Mouse (Mus musculus) c-Kit-positive CD71-positive TER-119-positive erythroid progenitor cells, embryonic 14.5 days (primary cell): ENCODE measurements around the gene Gm3336.

ENCODE experiments used
- DNase-seq: peaks from one replicate; pipeline ENCODE4 v3.0.0-alpha.2; 2013; ENCODE audit warnings: low spot score

Gm3336 gene

DNA sequence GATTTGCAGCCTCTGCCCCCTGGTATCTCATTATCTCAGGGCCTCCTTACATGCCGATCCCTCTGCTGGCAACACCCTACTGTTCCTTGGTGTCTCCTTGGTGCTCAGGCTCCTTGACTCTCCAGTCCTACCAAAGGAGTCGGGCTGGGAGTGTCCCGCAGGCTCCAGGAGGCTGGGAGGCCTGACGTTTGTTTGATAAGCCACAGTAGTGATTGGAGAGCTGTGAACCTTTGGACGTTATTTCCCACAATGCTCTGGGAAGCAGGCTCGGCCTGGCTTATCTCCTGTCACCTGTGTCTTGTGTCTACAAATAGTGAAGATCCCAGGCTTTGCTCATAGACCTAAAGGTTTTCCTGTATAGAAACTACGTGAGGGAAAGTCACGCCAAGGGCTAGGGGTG is 45.7 kb downstream of the Gm3336 start:
- DNase-seq: peak; percentile 79

DNA sequence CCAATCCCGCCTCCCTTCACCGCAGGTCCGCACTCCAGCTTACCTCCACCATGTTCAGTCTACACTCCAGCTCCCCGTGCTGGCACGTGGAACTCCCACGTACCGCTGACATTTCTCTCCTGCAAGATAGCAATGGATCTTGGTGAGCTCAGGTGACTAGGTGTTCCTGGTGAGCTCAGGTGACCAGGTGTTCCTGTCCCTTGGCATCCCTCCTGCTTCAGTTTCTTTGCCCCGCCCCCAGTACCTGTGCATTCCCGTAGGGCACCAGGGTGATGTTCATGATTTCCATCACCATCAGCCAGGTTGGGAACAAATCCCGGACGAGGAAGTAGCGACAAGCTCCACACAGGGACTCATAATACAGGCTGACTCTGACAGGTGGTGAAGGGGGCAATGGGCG is 46.3 kb downstream of the Gm3336 start:
- DNase-seq: no peak

DNA sequence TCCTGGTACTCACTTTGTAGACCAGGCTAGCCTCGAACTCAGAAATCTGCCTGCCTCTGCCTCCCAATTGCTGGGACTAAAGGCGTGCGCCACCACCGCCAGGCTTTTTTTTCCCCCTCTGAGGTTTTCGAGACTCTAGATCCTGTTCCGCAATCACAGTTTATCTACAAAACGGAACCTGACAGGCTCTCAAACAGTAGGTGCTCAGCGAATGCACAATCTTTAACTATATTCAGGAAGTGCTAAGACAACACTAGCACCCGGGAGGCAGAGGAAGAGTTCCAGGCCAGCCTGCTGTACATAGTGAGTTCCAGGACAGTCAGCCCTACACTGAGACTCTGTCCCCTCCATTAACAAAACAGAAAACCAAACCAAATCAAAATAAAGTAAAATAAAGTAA is 47.0 kb downstream of the Gm3336 start:
- no peak for DNase-seq

DNA sequence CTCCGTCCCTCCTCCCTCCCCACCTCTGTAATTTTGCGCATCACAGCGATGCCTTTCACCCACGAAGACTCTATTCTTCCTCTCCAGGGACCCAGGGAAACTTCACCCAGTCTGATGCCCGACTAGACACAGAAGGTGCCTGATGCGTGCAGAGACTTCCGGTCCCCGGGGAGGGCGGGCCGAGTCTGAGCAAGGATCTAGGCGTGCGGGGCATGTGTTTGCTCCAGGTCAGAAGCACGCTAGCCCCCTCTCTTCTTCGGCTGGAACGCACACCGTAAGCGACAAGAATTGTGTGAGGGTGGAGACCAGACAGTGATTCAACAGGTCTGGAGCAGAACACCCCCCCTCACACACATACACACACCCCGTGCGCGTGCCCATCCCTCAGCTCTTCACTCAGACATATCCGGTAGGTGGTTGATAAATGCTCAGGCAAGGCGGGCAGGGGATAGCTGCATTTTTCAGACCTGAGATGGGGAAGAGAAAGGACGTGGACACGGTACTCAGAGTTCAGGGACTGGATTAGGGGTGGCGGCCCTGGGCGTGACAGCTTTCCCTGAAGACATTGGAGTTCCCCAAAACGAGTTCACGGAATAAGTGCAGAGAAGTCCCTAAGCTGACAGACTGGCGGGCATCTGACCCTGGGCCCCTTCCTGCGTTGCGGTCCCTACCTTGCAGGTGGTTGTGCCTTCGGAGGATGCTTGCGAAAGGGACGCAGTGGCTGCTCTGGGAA is 47.7 kb downstream of the Gm3336 start:
- DNase-seq: no peak

DNA sequence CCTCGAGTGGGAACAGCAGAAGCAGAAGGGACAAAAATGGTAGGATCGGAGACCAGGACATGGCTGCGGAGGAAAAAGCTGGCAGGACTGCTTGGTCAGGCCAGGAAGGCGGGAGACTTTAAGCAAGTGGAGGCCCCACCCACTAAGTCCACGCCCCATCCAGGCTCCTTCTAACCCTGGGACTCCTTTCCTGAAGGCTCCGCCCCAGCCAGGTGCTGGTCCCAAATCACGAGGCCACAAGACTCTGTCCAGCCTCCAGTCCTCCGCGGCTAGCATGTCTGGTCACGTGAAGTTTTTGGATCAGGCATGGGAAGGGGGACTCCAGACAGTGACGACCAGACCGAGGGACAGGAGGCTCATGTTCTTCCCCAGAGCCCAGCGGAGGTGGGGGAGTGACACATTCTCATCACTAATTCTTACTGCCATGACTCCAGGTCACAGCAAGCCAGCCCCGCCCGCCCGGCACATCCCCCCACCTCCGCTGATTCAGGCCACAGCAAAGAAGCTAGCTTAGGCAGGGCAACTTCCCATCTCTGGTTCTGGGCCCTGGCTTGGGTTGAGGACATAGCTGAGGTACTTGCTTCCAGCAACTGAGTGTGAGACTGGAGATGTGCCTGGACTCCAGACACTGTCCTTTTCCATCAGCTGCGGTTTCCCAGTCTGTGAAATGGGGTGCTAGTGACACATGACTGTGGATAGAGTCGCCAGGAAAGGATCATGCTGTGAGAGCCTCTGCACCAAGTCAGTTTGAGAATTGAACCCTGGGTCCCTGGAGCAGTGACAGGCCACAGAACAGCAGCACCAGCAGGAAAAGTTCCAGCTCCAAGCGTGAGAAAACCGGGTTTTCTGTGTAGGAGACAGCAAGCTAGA is 48.5 kb downstream of the Gm3336 start:
- peak; percentile 78 for DNase-seq

DNA sequence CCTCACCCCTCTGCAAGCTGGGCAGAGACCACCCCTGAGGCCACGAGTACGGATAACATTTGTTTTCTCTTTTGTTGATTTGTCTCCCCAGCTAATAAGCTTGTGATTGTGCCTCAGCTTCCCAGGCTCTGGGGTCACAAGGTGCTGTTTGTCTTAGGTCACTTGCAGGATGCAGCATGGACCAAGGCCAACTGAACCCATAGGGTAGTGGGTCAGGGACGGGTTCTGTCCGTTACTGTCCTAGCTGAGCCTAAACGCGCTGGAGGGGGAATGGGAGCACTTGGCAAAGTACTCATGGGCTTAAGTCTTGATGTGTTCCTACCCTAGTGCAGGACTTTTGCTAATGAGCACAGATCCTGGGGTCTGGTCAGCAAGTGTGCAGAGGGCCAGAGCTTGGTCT is 49.2 kb downstream of the Gm3336 start:
- DNase-seq: no peak

DNA sequence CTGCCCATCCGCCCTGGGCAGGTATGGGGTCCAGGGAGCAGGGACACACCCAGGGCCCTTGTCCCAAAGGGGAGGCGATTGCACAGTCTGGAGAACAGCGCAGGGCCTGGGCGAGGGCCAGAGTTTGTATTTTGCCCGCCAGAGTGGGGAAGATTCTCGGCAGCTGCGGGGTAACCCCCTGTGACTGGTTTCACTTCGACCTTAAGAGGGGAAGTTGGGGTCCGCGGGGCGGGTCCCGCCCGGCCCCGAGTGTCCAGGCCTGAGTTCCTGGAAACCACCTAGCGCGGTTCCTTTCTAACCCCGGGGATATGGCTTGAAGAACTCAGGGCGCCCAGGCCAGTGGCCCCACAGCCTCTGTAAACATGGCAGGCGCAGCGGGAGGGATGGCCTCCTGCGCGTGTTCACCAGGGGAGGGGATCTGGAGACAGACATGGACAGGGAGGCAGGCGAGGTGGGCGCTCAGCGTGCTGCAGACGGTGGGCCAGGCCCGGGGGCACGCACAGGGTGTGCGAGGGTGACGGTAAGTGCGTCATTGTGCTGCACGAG is 50.0 kb downstream of the Gm3336 start:
- no peak for DNase-seq

DNA sequence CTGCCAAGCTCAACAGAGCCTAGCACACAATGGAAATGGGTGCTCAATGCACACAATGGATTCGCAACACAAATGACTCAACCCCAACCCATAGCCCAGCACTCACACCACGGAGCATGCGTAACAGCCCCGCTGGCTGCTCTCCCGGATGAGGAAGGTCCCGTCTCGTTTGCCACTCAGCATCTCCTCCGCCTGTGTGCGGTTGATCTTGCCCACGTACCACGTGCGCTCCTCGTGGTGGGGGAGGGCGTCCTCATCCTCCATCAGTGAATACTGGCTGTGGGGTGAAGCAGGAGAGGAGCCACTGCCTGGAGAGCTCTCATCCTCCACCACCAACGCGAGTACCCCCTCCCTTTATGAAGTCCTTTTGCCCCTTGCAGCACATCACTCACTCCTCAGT is 50.6 kb downstream of the Gm3336 start:
- no peak for DNase-seq

DNA sequence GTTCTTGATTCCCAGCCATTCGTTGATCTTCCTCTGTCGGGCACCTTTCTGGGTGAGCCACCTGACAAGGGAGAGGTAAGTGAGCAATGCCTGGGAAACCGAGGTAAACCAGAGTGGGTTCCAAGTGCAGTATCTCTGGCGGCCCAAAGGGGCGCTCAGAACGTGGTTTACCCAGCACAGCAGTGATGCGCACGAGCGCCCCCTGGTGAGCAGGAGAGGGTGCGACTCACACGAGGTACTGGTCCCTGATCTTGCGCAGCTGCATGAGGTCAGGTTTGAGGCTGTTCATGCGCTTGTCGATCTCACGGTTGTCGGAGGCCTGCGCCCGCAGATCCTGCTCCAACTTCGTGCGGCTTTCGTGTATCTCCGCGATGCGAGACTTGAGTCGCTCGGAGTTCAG is 51.0 kb downstream of the Gm3336 start:
- DNase-seq: peak; percentile 95

DNA sequence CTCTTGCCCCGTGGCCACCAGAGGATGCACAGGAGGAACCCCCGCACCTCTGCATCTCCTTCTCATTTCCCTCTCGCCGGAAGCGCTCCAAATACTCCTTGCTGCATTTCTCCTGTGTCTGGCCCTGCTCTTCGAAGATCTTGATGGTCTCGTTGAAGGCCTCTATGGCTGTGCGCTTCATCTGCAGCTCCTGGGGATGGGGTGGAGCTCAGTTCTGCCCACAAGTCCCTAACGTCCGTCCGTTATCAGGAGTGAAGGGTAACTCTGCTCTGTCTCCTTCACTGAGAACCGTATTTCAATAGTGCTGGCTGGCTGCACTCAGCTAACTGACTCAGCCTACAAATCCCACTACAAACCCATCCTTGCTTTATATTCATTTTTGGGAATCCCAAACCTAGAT is 51.5 kb downstream of the Gm3336 start:
- no peak for DNase-seq

DNA sequence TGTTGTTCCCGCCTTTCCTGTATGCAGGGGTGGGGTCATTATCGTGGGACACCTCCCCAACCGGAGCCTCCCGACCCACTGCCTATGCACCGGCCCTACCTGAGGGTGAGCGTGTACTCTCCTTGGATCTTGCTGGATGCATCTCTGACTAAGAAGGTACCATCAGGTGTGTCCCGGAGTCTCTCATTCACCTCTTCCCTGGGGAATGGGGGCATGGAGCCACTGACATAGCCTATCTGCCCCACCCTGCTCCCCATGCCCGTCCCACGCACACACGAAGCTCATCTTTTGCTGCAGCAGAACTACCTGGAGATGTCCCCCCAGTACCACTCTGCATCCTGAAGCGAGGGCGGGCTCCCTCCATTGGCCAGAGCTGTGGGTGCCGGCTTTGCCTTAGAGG is 52.4 kb downstream of the Gm3336 start:
- no peak for DNase-seq

DNA sequence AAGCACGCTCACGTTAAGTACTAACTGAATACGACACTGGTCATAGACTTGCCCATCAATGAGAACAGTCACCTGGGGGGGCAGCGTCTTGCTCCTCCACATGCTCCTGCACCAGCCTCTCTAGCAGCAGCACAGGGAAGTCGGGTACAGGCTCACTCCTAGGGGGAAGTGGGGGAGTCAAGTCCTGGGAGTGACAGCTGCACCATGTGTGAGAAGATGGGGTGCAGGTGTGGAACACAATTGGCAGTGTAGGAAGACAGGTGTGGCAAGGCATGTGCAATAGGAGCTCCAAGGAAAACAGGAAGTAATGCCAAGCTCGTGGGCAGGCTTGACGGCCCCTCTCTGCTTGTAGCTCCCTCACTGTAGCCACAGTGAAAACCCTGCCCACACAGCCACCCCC is 52.9 kb downstream of the Gm3336 start:
- no peak for DNase-seq

DNA sequence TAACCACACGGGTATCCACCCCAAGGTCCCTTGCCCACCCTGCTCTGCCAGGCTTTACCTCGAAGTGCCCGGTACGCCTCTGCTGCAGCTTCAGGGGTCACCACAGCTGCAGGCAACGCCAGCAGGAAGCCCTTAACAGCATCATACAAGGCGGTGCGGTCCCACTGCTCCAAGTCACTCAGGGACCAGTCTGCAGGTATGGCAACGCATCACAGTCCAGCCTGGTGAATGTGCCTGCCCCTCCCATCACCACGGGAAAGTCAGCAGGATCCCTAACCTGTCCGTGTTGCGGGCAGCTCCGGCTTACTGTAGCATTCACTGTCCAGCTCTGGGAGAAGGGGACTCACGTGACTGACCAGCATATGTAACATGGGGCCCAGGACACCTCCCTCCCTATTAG is 53.7 kb downstream of the Gm3336 start:
- DNase-seq: no peak
